Mouse (Mus musculus): ENCODE measurements around the gene Por.
A peak's percentile ranks its signal among the peaks of the same experiment; 100 is the strongest.

Por gene

GRCm38 (mm10) chr5:135657128-135657527, 12.7 kb upstream of the Por start:
- no peak for DNase-seq (ENCODE audit: low read depth)

GRCm38 (mm10) chr5:135657703-135658373, 12.0 kb upstream of the Por start:
- DNase-seq (ENCODE audit: low read depth) = no peak

- DNase-seq (ENCODE audit: low read depth) = no peak
Measured at GRCm38 (mm10) chr5:135659956-135660355, 9.9 kb upstream of the Por start.

GRCm38 (mm10) chr5:135660535-135660934, 9.3 kb upstream of the Por start:
- no peak for DNase-seq (ENCODE audit: low read depth)

GRCm38 (mm10) chr5:135666890-135667289, 2.9 kb upstream of the Por start:
- no peak for DNase-seq (ENCODE audit: low read depth)

GRCm38 (mm10) chr5:135668071-135668470, 1.8 kb upstream of the Por start:
- no peak for DNase-seq (ENCODE audit: low read depth)

- peak; percentile 75 for DNase-seq (ENCODE audit: low read depth)
Measured at GRCm38 (mm10) chr5:135670881-135671280, 1.0 kb downstream of the Por start.

- no peak for DNase-seq (ENCODE audit: low read depth)
Measured at GRCm38 (mm10) chr5:135672509-135672908, 2.7 kb downstream of the Por start.

- no peak for DNase-seq (ENCODE audit: low read depth)
Measured at GRCm38 (mm10) chr5:135672980-135673379, 3.1 kb downstream of the Por start.

- peak; percentile 79 for DNase-seq (ENCODE audit: low read depth)
Measured at GRCm38 (mm10) chr5:135674349-135674775, 4.5 kb downstream of the Por start.

GRCm38 (mm10) chr5:135674821-135675220, 5.0 kb downstream of the Por start:
- DNase-seq (ENCODE audit: low read depth) = peak; percentile 39

- DNase-seq (ENCODE audit: low read depth) = no peak
Measured at GRCm38 (mm10) chr5:135676696-135677095, 6.9 kb downstream of the Por start.

GRCm38 (mm10) chr5:135677251-135677650, 7.4 kb downstream of the Por start:
- no peak for DNase-seq (ENCODE audit: low read depth)

- DNase-seq (ENCODE audit: low read depth) = no peak
Measured at GRCm38 (mm10) chr5:135678481-135678880, 8.6 kb downstream of the Por start.

GRCm38 (mm10) chr5:135680967-135681545, 11.2 kb downstream of the Por start:
- no peak for DNase-seq (ENCODE audit: low read depth)

- DNase-seq (ENCODE audit: low read depth) = no peak
Measured at GRCm38 (mm10) chr5:135682009-135682408, 12.2 kb downstream of the Por start.

GRCm38 (mm10) chr5:135682942-135683570, 13.2 kb downstream of the Por start:
- DNase-seq (ENCODE audit: low read depth) = no peak

GRCm38 (mm10) chr5:135690401-135690800, 20.6 kb downstream of the Por start:
- DNase-seq (ENCODE audit: low read depth) = no peak

GRCm38 (mm10) chr5:135691266-135691665, 21.4 kb downstream of the Por start:
- DNase-seq (ENCODE audit: low read depth) = no peak

GRCm38 (mm10) chr5:135693281-135693853, 23.5 kb downstream of the Por start:
- no peak for DNase-seq (ENCODE audit: low read depth)

- no peak for DNase-seq (ENCODE audit: low read depth)
Measured at GRCm38 (mm10) chr5:135695277-135695721, 25.5 kb downstream of the Por start.

- no peak for DNase-seq (ENCODE audit: low read depth)
Measured at GRCm38 (mm10) chr5:135697711-135698111, 27.9 kb downstream of the Por start.

GRCm38 (mm10) chr5:135701601-135702000, 31.8 kb downstream of the Por start:
- no peak for DNase-seq (ENCODE audit: low read depth)
